Mouse (Mus musculus): ENCODE data around the gene Agtpbp1.
"Not testable (repeated sequence)": the region's sequence is repeated elsewhere in the genome, so short reads cannot be mapped to it uniquely, and the experiment has no call there.

The Agtpbp1 gene

DNA sequence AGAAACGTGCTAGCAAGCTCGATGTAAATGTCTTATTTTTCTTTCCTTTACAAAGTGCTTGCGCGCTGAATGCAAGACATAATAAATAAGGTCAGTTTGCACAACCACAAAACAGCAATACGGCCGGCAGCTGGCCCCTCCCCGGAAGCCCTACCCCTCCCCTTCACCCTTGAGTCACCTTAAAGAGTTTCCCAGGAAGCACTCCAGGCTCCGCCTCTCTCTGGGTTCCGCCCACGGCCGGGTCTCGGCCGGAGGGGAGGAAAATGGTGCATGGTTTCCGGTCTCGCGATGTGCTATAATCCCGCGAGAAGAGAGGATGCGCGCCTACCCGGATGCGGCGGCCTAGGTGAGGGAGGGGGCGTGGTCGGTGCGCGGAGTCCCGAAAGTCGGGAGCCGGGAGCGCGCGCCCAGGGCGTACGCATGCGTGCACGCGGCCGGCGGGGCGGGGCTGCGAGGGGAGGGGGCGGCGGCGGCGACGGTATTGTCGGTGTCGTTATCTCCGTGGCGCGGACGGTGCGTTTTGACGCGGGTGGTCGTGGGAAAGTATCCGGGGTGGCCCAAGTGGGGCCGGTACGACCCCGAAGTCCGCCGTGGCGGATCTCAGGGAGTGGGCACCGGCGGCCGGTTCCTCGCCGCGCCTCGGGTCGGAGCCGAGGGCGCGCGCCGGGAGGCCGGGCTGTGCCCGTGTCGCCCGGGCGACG, at the start of gene Agtpbp1, which contains the start of gene Naa35:
Agtpbp1 (minus strand) TSS at position 281 of the 701 bp plus-strand sequence.
Naa35 (plus strand) TSS at position 313 of the 701 bp plus-strand sequence.
- DNase-seq (ENCODE audit: low read depth, low spot score), result peak; percentile 99

DNA sequence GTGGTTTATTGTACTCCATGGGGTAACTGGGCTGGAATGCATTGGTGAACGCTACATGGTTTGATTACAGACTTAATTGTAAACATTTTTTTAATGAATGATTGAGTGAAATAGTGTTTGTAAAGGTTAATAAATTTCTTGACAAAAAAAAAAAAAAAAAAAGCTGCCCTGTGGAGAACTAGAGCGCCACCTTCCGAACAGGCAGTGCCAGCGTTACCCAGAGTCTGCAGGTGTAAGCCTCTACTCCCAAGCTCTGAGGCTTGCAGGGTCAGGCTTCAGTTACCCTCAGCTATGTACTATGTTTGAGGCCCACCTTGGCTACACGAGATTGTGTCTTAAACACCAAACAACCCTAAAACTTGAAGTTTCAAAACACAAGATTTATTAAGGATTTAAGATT, 49.6 kb upstream of the Agtpbp1 start:
- peak; percentile 23 for DNase-seq (ENCODE audit: low read depth, low spot score)

GRCm38 (mm10) chr13:59626739-59627138, 41.7 kb upstream of the Agtpbp1 start:
- no peak for DNase-seq (ENCODE audit: low read depth, low spot score)

DNA sequence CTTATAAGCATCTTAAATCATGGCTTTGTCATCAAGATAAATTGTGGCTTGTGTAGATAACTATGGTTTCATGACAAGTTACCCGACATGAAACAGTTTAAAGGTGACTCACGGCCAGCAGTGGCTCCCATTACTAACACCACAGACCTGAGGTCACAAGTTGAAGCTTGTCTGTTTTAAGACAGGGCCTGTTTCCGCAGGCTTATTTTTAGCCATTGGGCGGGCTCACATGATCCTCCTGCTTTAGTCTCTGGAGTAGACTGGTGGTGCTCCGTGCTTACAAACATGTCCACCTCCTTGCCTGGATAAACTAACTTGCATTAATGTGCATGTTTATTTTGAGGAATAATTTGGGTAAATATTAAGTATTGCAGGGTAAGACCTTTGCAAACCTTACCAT, 39.9 kb upstream of the Agtpbp1 start:
- DNase-seq (ENCODE audit: low read depth, low spot score), result no peak

DNA sequence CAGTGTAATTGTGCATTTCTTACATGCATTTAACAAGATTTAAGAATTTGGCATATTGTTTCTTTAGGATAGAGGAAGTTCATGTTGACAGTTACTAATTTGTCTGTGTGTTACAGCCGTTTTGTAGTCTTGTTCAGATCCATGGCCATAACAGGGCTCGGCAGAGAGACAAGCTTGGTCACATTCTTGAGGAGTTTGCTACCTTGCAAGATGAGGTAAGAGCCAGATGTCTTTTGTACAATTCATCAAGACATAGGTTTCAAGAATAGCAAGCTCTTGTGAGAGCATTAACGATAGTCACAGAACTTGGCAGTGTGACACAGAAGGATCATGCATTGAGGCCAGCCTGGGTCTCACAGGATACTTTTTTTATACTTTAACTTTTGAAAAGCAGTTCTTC, 39.4 kb upstream of the Agtpbp1 start:
- no peak for DNase-seq (ENCODE audit: low read depth, low spot score)

GRCm38 (mm10) chr13:59621643-59622489, 36.8 kb upstream of the Agtpbp1 start:
- peak; percentile 6 for DNase-seq (ENCODE audit: low read depth, low spot score)

GRCm38 (mm10) chr13:59618463-59618862, 33.4 kb upstream of the Agtpbp1 start:
- DNase-seq (ENCODE audit: low read depth, low spot score), result no peak

DNA sequence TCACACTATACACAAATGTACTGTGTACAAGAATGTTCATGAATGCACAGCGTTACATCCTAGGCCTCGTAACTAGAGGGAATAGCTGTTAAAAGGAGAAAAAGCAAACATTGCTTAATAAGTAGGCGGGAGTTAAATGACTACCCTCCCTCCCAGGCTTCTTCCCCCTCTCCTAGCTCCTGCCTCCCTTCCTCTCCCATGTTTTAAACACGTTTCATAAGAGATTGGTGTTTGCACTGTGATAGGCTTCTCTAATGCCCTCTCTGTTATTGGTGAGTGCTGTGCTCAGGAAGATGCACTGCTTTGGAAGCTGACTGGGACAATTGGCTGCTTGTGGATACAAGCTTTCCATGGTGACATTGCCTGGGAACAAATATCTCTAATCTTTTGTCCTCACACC, 30.5 kb upstream of the Agtpbp1 start:
- no peak for DNase-seq (ENCODE audit: low read depth, low spot score)

DNA sequence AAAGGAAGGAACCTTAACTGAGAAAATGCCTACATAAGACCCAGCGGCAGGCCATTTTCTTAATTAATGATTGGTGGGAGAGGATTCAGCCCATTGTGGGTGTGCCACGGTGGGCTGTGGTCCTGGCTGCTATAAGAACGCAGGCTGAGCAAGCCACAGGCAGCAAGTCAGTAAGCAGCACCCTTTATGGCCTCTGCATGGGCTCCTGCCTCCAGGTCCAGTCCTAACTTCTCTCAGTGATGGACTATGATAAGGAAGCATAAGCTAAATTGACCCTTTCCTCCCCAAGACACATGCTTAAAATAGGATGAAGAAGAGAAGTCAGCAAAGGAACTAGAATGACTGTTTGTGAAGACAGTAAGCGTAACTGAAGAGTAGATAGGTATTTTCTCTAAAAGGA, 30.1 kb upstream of the Agtpbp1 start:
- no peak for DNase-seq (ENCODE audit: low read depth, low spot score)

- DNase-seq (ENCODE audit: low read depth, low spot score), result no peak
Measured at GRCm38 (mm10) chr13:59613868-59614267, 28.8 kb upstream of the Agtpbp1 start.

DNA sequence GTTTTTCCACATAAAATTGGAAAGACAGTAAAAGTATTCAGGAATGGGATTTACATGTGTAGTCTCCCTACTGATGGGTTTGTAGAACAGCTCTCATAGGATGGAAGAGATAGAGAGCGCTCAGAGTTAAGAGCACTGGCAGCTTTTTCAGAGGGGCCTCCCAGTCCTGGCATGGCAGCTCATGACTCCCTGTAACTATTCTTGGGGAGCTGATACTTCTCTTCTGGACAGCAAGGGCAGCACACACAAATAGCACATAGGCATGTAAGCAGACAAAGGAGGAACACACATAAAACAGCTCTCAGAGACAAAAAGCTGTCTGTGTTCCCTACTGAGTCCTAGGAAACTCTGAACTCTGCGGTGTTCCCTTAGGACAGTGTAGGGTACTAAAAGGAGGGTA, 25.4 kb upstream of the Agtpbp1 start:
- DNase-seq (ENCODE audit: low read depth, low spot score), result no peak

GRCm38 (mm10) chr13:59609885-59610284, 24.9 kb upstream of the Agtpbp1 start:
- no peak for DNase-seq (ENCODE audit: low read depth, low spot score)

DNA sequence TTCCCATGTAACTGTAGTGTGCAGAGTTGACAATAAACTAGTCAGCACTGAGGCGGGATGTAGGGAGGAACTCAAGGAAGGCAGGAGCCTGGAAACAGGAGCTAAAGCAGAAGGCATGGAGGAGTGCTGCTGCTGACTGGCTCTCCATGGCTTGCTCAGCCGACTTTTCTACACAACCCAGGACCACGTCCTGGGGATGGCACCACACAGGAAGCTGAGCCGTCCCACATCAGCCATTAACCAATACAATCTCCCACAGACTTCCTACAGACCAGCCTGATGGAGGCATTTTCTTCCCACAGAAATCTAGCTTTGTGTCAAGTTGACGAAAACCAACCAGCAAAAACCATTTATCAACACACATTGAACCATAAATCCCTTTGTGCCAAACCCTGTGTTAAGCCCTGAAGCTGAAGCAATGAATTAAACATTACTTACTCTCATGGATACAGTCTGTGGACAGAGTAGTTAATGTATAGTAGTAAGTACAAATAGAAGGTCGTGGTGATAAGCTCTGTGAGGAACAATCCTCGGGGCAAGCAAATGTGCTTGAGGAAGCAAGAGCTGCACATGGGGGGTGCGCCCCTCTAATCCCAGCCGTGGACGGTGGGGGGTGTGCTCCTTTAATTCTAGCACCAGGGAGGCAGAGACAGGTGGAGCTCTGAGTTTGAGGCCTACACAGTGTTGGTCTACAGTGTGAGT, 20.3 kb upstream of the Agtpbp1 start:
- DNase-seq (ENCODE audit: low read depth, low spot score), result no peak

GRCm38 (mm10) chr13:59604511-59604910, 19.5 kb upstream of the Agtpbp1 start:
- DNase-seq (ENCODE audit: low read depth, low spot score), result no peak

DNA sequence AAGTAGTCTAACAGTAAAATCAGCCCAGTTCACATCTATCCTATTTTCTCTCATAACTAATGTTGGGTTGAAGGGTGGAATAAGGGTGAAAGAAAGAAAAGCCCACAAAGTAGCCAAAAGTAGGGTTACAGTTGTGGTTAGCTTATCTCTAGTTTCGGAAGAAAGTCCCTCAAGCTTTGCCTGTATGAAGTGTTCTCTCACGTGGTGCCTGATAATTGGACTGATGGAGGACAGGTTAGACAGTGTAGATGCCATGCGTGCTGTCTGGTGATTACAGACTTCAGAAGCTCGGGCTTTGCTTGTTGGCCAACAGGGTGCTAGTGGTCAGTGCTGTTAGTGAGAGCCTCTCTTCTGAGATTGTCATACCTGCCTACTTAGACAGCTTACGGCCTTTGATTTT, 18.1 kb upstream of the Agtpbp1 start:
- no peak for DNase-seq (ENCODE audit: low read depth, low spot score)

DNA sequence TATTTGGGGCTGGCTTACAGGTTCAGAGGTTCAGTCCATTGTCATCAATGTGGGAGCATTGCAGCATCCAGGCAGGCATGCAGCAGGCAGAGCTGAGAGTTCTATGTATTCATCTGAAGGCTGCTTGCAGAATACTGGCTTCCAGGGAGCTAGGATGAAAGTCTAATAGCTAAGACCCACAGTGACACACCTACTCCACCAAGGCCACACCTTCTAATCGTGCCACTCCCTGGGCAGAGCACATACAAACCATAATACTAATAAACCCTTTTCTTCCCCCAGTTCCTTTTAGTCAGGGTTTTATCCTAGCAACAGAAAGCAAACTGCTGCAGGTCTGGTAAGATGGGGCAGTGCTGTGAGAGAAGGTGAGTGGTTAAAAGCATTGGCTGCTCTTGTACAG, 7.6 kb upstream of the Agtpbp1 start:
- no peak for DNase-seq (ENCODE audit: low read depth, low spot score)

DNA sequence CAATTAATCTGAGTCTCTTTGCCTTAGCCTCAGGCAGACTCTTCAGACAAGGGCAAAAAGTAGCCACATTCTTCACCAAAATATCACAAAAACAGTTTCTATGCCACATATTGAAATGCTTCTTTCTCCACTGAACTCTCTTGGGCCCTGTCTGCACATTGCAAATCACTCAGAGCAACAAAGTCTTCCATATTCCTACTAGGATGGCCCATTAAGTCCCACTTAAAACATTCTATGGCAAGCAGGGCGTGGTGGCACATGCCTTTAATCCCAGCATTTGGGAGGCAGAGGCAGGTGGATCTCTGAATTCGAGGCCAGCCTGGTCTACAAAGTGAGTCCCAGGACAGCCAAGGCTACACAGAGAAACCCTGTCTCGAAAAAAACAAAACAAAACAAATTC, 7.0 kb upstream of the Agtpbp1 start:
- not testable (repeated sequence) for DNase-seq (ENCODE audit: low read depth, low spot score)

DNA sequence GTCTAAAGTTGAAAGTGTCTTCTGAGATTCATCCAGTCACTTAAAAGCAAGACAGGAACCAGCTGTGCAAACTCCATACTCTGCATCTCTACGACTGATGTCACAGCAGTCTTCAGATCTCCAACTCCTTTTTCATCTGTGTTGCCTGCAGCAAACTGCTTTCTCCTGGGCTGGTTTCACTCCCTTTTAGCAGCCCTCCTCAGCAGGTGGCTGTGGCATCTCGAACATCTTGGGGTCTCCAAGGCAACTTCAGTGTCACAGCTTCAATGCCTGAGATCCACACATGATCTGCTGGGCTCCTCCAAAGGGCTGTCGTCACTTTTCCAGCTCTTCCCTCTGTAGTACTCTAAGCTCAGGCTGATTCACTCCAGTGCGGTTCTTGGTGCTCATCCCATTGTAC, 5.7 kb upstream of the Agtpbp1 start:
- DNase-seq (ENCODE audit: low read depth, low spot score), result no peak

DNA sequence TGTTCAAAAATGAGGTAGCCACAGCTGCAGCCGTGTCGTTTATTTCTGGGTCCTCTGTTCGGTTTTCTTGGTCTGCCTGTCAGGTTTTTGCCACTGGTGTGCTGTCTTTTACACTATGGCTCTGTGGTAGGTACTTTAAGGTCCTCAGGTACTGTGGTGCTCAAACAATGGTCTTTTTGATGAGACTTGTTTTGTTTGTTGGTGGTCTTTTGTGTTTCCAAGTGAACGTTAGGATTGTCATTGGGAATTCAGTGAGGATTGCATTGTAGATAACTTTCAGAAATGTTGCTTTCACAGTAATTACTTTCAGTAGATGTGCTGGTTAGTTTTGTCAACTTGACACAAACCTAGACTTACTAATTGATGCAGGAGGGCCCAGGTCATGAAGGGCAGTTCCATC, 4.6 kb upstream of the Agtpbp1 start:
- no peak for DNase-seq (ENCODE audit: low read depth, low spot score)

- DNase-seq (ENCODE audit: low read depth, low spot score), result no peak
Measured at GRCm38 (mm10) chr13:59587201-59587600, 2.2 kb upstream of the Agtpbp1 start.

GRCm38 (mm10) chr13:59585648-59586005, 600 bp upstream of the Agtpbp1 start:
- no peak for DNase-seq (ENCODE audit: low read depth, low spot score)

- DNase-seq (ENCODE audit: low read depth, low spot score), result peak; percentile 56
Measured at GRCm38 (mm10) chr13:59584481-59584880, 546 bp downstream of the Agtpbp1 start.

All from A20 (cell line).